Mouse (Mus musculus) G1E (cell line): ENCODE measurements around the gene Ttll9.

Source experiments
- CTCF ChIP-seq: IDR thresholded peaks from 2 replicates; pipeline ENCODE4 v1.5.1; 2012; ENCODE audit warnings: low read depth, low read length, inconsistent platforms, mixed read lengths
- GATA1 ChIP-seq: IDR thresholded peaks from 2 replicates; pipeline ENCODE4 v1.6.1; 2012; ENCODE audit warnings: borderline replicate concordance, low read length, inconsistent platforms, mixed read lengths
- POLR2AphosphoS5 ChIP-seq: IDR thresholded peaks from 2 replicates; pipeline ENCODE4 v1.6.1; 2012; ENCODE audit warnings: low read depth, low read length, inconsistent platforms; ENCODE audit not compliant: insufficient replicate concordance
- TAL1 ChIP-seq: conservative IDR thresholded peaks from 2 replicates; pipeline ENCODE4 v1.6.1; 2012; ENCODE audit warnings: low read depth, low read length, inconsistent platforms, mixed read lengths

DNA sequence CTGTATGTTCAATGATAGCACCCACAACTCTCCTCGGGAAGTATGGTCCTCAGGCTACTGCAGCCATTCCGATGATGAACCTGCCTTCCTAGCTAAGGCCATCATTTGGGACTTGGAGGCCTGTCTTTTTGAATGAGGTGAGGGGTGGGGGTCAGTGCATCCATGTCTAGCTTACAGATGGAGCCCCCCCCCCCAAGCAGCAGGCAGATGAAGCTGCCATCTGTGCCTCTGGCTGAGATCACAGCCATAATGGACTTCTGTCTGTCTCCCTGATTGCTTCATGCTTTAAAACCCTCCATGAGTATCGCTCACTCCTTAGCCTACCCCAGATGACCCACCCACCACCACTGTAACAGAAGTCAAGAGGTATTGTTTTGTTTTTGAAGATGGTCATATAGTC lies 57.1 kb downstream of the Ttll9 start:
- no peak for TF ChIP-seq GATA1
- no peak for TF ChIP-seq CTCF
- no peak for TF ChIP-seq TAL1
- no peak for TF ChIP-seq POLR2AphosphoS5
